Mouse (Mus musculus): ENCODE measurements at regions not wholly inside any gene's neighbourhood (a gene's known extent, or its start where the extent isn't known, plus 50 kb on each side); places are given as distances from the start of the nearest gene placed in this dataset.
"Not testable (repeated sequence)": the region's sequence is repeated elsewhere in the genome, so short reads cannot be mapped to it uniquely, and the experiment has no call there.

- peak; percentile 19 to 39 for DNase-seq (ENCODE audit: low spot score in 2 of 2)
Observed at GRCm38 (mm10) chr10:27761402-27761801, 141.8 kb upstream of the Lama2 start.

- DNase-seq (ENCODE audit: low spot score in 2 of 2): no peak
Observed at GRCm38 (mm10) chr10:27802368-27802767, 182.8 kb upstream of the Lama2 start.

GRCm38 (mm10) chr10:27809539-27809938, 190.0 kb upstream of the Lama2 start:
- no peak for DNase-seq (ENCODE audit: low spot score in 2 of 2)

- DNase-seq (ENCODE audit: low spot score in 2 of 2): not testable (repeated sequence)
Observed at GRCm38 (mm10) chr10:27825671-27826070, 206.1 kb upstream of the Lama2 start.

GRCm38 (mm10) chr10:27828346-27828745, 208.8 kb upstream of the Lama2 start:
- no peak for DNase-seq (ENCODE audit: low spot score in 2 of 2)

GRCm38 (mm10) chr10:27838666-27839065, 219.1 kb upstream of the Lama2 start:
- DNase-seq (ENCODE audit: low spot score in 2 of 2): no peak

- no peak for DNase-seq (ENCODE audit: low spot score in 2 of 2)
Observed at GRCm38 (mm10) chr10:27841042-27841709, 221.6 kb upstream of the Lama2 start.

GRCm38 (mm10) chr10:27843010-27843409, 223.5 kb upstream of the Lama2 start:
- no peak for DNase-seq (ENCODE audit: low spot score in 2 of 2)

- no peak for DNase-seq (ENCODE audit: low spot score in 2 of 2)
Observed at GRCm38 (mm10) chr10:27863625-27864024, 211.0 kb upstream of the Ptprk start.

GRCm38 (mm10) chr10:27880867-27881266, 193.8 kb upstream of the Ptprk start:
- no peak for DNase-seq (ENCODE audit: low spot score in 2 of 2)

- DNase-seq (ENCODE audit: low spot score in 2 of 2): no peak
Observed at GRCm38 (mm10) chr10:27891778-27892512, 182.7 kb upstream of the Ptprk start.

- no peak for DNase-seq (ENCODE audit: low spot score in 2 of 2)
Observed at GRCm38 (mm10) chr10:27916406-27916805, 158.2 kb upstream of the Ptprk start.

- DNase-seq (ENCODE audit: low spot score in 2 of 2): no peak
Observed at GRCm38 (mm10) chr10:27927266-27927665, 147.4 kb upstream of the Ptprk start.

GRCm38 (mm10) chr10:27942136-27942535, 132.5 kb upstream of the Ptprk start:
- no peak for DNase-seq (ENCODE audit: low spot score in 2 of 2)

GRCm38 (mm10) chr10:27949127-27949526, 125.5 kb upstream of the Ptprk start:
- DNase-seq (ENCODE audit: low spot score in 2 of 2): no peak

- DNase-seq (ENCODE audit: low spot score in 2 of 2): no peak
Observed at GRCm38 (mm10) chr10:27968202-27968601, 106.4 kb upstream of the Ptprk start.

- no peak for DNase-seq (ENCODE audit: low spot score in 2 of 2)
Observed at GRCm38 (mm10) chr10:27984047-27984446, 90.6 kb upstream of the Ptprk start.

GRCm38 (mm10) chr10:27985068-27985467, 89.6 kb upstream of the Ptprk start:
- no peak for DNase-seq (ENCODE audit: low spot score in 2 of 2)

- DNase-seq (ENCODE audit: low spot score in 2 of 2): no peak
Observed at GRCm38 (mm10) chr10:27987026-27987425, 87.6 kb upstream of the Ptprk start.

- DNase-seq (ENCODE audit: low spot score in 2 of 2): no peak
Observed at GRCm38 (mm10) chr10:27988066-27988465, 86.6 kb upstream of the Ptprk start.

- no peak for DNase-seq (ENCODE audit: low spot score in 2 of 2)
Observed at GRCm38 (mm10) chr10:27990359-27991056, 84.1 kb upstream of the Ptprk start.

GRCm38 (mm10) chr10:27991057-27991365, 83.6 kb upstream of the Ptprk start:
- DNase-seq (ENCODE audit: low spot score in 2 of 2): no peak

All from layer of hippocampus, postnatal 10 days (tissue).